In genomic region chr5:139909710-139910550, GRCm38 (mm10) we compare ENCODE assay signal across 9 mouse cellular contexts. TPM values are rescaled to one million over a fixed set of nuclear protein-coding genes. Genes with fewer than 3 reads are reported as not detected.
A peak's percentile ranks its signal among the peaks of the same experiment; 100 is the strongest.
DNase-seq lines count a peak whose midpoint lies in the region; ATAC-seq and TF ChIP-seq lines count a peak whose summit lies in the region.
"Had no signal": no experiment of that assay in that cellular context is flagged by ENCODE, and none has a peak within 500 bp of the region (broad histone marks: within the 10 kb centered on the region; RNA-seq: fewer than 3 reads in every experiment).

No protein-coding gene starts in this region.

- DNase-seq in testis, postnatal 10 days (ENCODE audit: low spot score) = no peak
- DNase-seq in kidney, postnatal 14 days = peak; percentile 44
- DNase-seq in urinary bladder, adult 18-20 months (ENCODE audit: low spot score in 2 of 2) = no peak
- DNase-seq in T-cell, adult 2 months (ENCODE audit: low spot score) = no peak

- peaks cover 15% of the 10 kb centered on the region for H3K27me3 ChIP-seq in testis, adult 2 months (ENCODE audit: control insufficient read depth, insufficient read depth, low read length)
- peaks cover 67% of the 10 kb centered on the region for H3K27me3 ChIP-seq in forebrain, embryonic 16.5 days (replicated peaks; ENCODE audit: control insufficient read depth, insufficient read depth, low read length)
- H3K27me3 ChIP-seq in myocyte (ENCODE audit: control insufficient read depth, insufficient read depth, insufficient read length) = peaks cover 72% of the 10 kb centered on the region

- no peak overlapping the region for H3ac ChIP-seq in myocyte (ENCODE audit: control insufficient read depth, insufficient read length)

- no peak for TF ChIP-seq POLR2A in testis, adult 2 months (IDR thresholded peaks at IDR 0.05; ENCODE audit: control insufficient read depth, low read depth, low read length)
- TF ChIP-seq POLR2A in myocyte (IDR thresholded peaks at IDR 0.05; ENCODE audit: insufficient read length, low read depth) = no peak

- no peak for TF ChIP-seq CTCF in testis, adult 2 months (IDR thresholded peaks at IDR 0.05; ENCODE audit: control insufficient read depth, insufficient read depth, insufficient replicate concordance, low read depth, low read length)

- WGBS in forebrain, embryonic 16.5 days = under 1% methylated on average over 29 of the region's 29 CpGs

- no peaks in the 10 kb centered on the region for H3K36me3 ChIP-seq in testis, adult 2 months (ENCODE audit: control insufficient read depth, insufficient read depth, low read length)
- no peaks in the 10 kb centered on the region for H3K36me3 ChIP-seq in forebrain, embryonic 16.5 days (ENCODE audit: control insufficient read depth, insufficient read depth)
- no peaks in the 10 kb centered on the region for H3K36me3 ChIP-seq in myocyte (ENCODE audit: control insufficient read depth, insufficient read depth)

- H3K9me3 ChIP-seq in forebrain, embryonic 16.5 days (ENCODE audit: control insufficient read depth, low read length) = no peaks in the 10 kb centered on the region; the same call in 1 of the 2 replicates

- H3K27ac ChIP-seq in testis, adult 2 months (ENCODE audit: control insufficient read depth, insufficient read depth, low read depth, low read length) = no peak overlapping the region
- no peak overlapping the region for H3K27ac ChIP-seq in forebrain, embryonic 16.5 days (ENCODE audit: low read length)
- H3K27ac ChIP-seq: liver, embryonic 14.5 days had no signal

- H3K4me1 ChIP-seq in testis, adult 2 months (ENCODE audit: control insufficient read depth, insufficient read depth, low read length) = peaks cover 41% of the 10 kb centered on the region
- peaks cover 51% of the 10 kb centered on the region for H3K4me1 ChIP-seq in forebrain, embryonic 16.5 days (replicated peaks; ENCODE audit: control insufficient read depth, insufficient read depth, low read length)

- peak overlapping the region; percentile 25; the same call in 1 of the 2 replicates for H3K9ac ChIP-seq in forebrain, embryonic 16.5 days (replicated peaks; ENCODE audit: low read depth, low read length)
- H3K9ac ChIP-seq: liver, embryonic 14.5 days had no signal

- H3K79me2 ChIP-seq in myocyte (ENCODE audit: control insufficient read depth, insufficient read depth) = no peaks in the 10 kb centered on the region

- no peak for ATAC-seq in forebrain, embryonic 16.5 days
- no peak for ATAC-seq in megakaryocyte-erythroid progenitor cell, adult 5-6 weeks (replicated peaks; ENCODE audit: low FRiP score, low TSS enrichment, poor library complexity, severe bottlenecking)

- H3K4me3 ChIP-seq in testis, adult 2 months (ENCODE audit: control insufficient read depth, low read depth, low read length) = peak overlapping the region; percentile 84
- peak overlapping the region; percentile 73 for H3K4me3 ChIP-seq in forebrain, embryonic 16.5 days (replicated peaks; ENCODE audit: low read length)
- H3K4me3 ChIP-seq in myocyte = no peak overlapping the region

- peak overlapping the region; percentile 98 for H3K4me2 ChIP-seq in forebrain, embryonic 16.5 days (ENCODE audit: low read length)
- peak overlapping the region; percentile 65 for H3K4me2 ChIP-seq in myocyte (ENCODE audit: low read depth)

TF ChIP-seq in myocyte, 11 proteins besides CTCF, POLR2A, EP300 and RAD21:
- TF ChIP-seq TCF12 (IDR thresholded peaks at IDR 0.05; ENCODE audit: insufficient read depth, poor library complexity, severe bottlenecking) (no peak), MYOG (IDR thresholded peaks at IDR 0.05; ENCODE audit: control insufficient read depth in 1 of 3, insufficient read depth in 1 of 3, insufficient read length in 2 of 3, low read depth in 2 of 3) (peak in 2 of 3 experiments; percentile 12 to 52), CEBPB (IDR thresholded peaks at IDR 0.05; ENCODE audit: insufficient read depth, poor library complexity, severe bottlenecking) (no peak), E2F4 (IDR thresholded peaks at IDR 0.05; ENCODE audit: insufficient read depth) (no peak), POLR2AphosphoS2 (IDR thresholded peaks at IDR 0.05; ENCODE audit: insufficient read length, low read depth) (no peak), REST (IDR thresholded peaks at IDR 0.05; ENCODE audit: insufficient read depth, insufficient read length) (no peak), TCF3 (IDR thresholded peaks at IDR 0.05; ENCODE audit: insufficient read length, low read depth) (no peak), SRF (IDR thresholded peaks at IDR 0.05; ENCODE audit: control insufficient read depth, insufficient read length, low read depth) (no peak), USF1 (IDR thresholded peaks at IDR 0.05; ENCODE audit: low read depth) (no peak), MAX (IDR thresholded peaks at IDR 0.05; ENCODE audit: low read depth) (no peak), MYOD1 (IDR thresholded peaks at IDR 0.05; ENCODE audit: control insufficient read depth in 1 of 3, insufficient read length in 2 of 3, low read depth in 2 of 3) (peak in 2 of 3 experiments; percentile 70 to 71)

RNA-seq across cellular contexts. Expression of gene Elfn1, which starts 2.2 kb away (rescaled TPM):
- polyA plus RNA-seq in testis, adult 2 months (2012; rRNA removed) = 55.6 and 61.9 TPM in 2 replicates
- 2.4 and 3.2 TPM in 2 replicates for polyA plus RNA-seq in forebrain, embryonic 16.5 days (2015; fragmentation: Nextera tagmentation; extraction: Ambion mirVana)
- 0.10 TPM for polyA plus RNA-seq in myocyte (2012; fragmentation: generic; extraction: Trizol)
- 0.13 TPM in 1 of 2 replicates, not detected in the other for total RNA-seq in megakaryocyte-erythroid progenitor cell, adult 5-6 weeks (2014; fragmentation: Nextera tagmentation)
- total RNA-seq in megakaryocyte-erythroid progenitor cell, adult 5-6 weeks (2017) = not detected in 2 replicates

Comparison
In these comparisons a context has a peak if more than half of its experiments do, and no peak if none do; other contexts are left out.
1. RNA of gene Elfn1, which starts 2.2 kb away (polyA plus RNA-seq): 55.6 to 61.9 TPM in testis, adult 2 months; 2.4 to 3.2 TPM in forebrain, embryonic 16.5 days and 0.10 TPM in myocyte (single experiment); every median in the first group is over 10 times any median in the second.